Mouse (Mus musculus): ENCODE results near the gene Prkrip1.
"Not testable (repeated sequence)": the region's sequence is repeated elsewhere in the genome, so short reads cannot be mapped to it uniquely, and the experiment has no call there.

The Prkrip1 gene

GRCm38 (mm10) chr5:136160084-136160483, 38.7 kb downstream of the Prkrip1 start:
- DNase-seq: not testable (repeated sequence)

- no peak for DNase-seq
Measured at GRCm38 (mm10) chr5:136155399-136155798, 43.4 kb downstream of the Prkrip1 start.

GRCm38 (mm10) chr5:136152365-136152764, 46.4 kb downstream of the Prkrip1 start:
- DNase-seq: no peak

GRCm38 (mm10) chr5:136149134-136149576, 49.6 kb downstream of the Prkrip1 start:
- not testable (repeated sequence) for DNase-seq

- no peak for DNase-seq
Measured at GRCm38 (mm10) chr5:136147704-136148103, 51.1 kb downstream of the Prkrip1 start.

- DNase-seq: no peak
Measured at GRCm38 (mm10) chr5:136146936-136147335, 51.8 kb downstream of the Prkrip1 start.

GRCm38 (mm10) chr5:136144606-136145430, 53.9 kb downstream of the Prkrip1 start:
- no peak for DNase-seq

GRCm38 (mm10) chr5:136143161-136143755, 55.5 kb downstream of the Prkrip1 start:
- no peak for DNase-seq

- DNase-seq: no peak
Measured at GRCm38 (mm10) chr5:136142746-136143145, 56.0 kb downstream of the Prkrip1 start.

GRCm38 (mm10) chr5:136140057-136140482, 58.7 kb downstream of the Prkrip1 start:
- DNase-seq: peak; percentile 36 to 39

- no peak for DNase-seq
Measured at GRCm38 (mm10) chr5:136139393-136139792, 59.4 kb downstream of the Prkrip1 start.

- DNase-seq: peak; percentile 44 to 47
Measured at GRCm38 (mm10) chr5:136137658-136138274, 61.0 kb downstream of the Prkrip1 start.

GRCm38 (mm10) chr5:136136292-136136990, 62.3 kb downstream of the Prkrip1 start:
- DNase-seq: no peak

GRCm38 (mm10) chr5:136135571-136136291, 63.0 kb downstream of the Prkrip1 start, which contains the start of the genes Lrwd1 and Alkbh4:
Lrwd1 (minus strand) TSS chr5:136136074.
Alkbh4 (plus strand) TSS chr5:136136146.
- peak; percentile 96 for DNase-seq
